Mouse (Mus musculus): ENCODE measurements around the gene Ttc41.

Gene Ttc41

GRCm38 (mm10) chr10:86825871-86826522, 120.4 kb downstream of the Ttc41 start:
- no peak for DNase-seq (ENCODE audit: low spot score)

Data from c-Kit-positive CD71-positive TER-119-positive erythroid progenitor cells, embryonic 14.5 days (primary cell).